Mouse (Mus musculus) G1E (cell line): Measurements from ENCODE around the gene Stoml1.

Source experiments
- CTCF ChIP-seq: IDR thresholded peaks from 2 replicates; pipeline ENCODE4 v1.5.1; 2012; ENCODE audit warnings: low read depth, low read length, inconsistent platforms, mixed read lengths
- POLR2AphosphoS5 ChIP-seq: IDR thresholded peaks from 2 replicates; pipeline ENCODE4 v1.6.1; 2012; ENCODE audit warnings: low read depth, low read length, inconsistent platforms; ENCODE audit not compliant: insufficient replicate concordance
- TAL1 ChIP-seq: conservative IDR thresholded peaks from 2 replicates; pipeline ENCODE4 v1.6.1; 2012; ENCODE audit warnings: low read depth, low read length, inconsistent platforms, mixed read lengths

DNA sequence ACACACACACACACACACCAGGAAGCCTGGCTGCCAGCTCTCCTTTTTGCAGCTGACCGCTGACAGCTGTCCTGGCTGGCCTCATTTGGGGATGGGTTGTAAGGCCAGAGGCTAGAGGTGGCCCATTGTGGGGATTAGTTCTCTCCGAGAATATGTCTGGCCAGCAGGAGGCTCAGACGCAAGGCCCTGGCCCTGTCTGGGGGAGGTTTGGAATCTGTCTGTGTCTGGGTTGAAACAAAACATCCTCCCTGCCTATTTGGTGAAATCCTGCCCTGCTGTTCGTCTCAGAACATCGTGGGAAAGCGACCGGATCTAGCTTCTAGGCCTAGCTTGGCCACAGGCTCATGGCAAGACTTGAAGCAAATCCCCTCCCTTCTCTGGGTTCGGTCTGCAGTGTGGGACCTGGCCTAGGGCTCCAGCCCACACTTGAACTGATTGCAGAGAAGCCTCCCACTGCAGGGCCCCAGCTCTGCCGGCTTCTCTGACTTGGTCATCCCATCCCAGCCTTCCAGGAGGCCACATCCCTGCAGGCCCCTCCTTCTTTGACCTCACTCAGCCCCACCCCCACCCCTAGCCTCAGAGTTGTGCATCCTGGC lies 42.9 kb downstream of the Stoml1 start:
- TF ChIP-seq CTCF = no peak
- no peak for TF ChIP-seq TAL1
- TF ChIP-seq POLR2AphosphoS5 = no peak
